7 mouse cellular contexts compared by ENCODE assay signal in genomic region chr10:93282526-93282964, GRCm38 (mm10). TPM values are rescaled to one million over a fixed set of nuclear protein-coding genes. Genes with fewer than 3 reads are reported as not detected.
DNase-seq lines count a peak whose midpoint lies in the region; ATAC-seq and TF ChIP-seq lines count a peak whose summit lies in the region.

No protein-coding gene starts in this region.

- peak overlapping the region; percentile 43; the same call in 1 of the 2 replicates for H3K27ac ChIP-seq in cerebellum, adult 2 months (ENCODE audit: insufficient read depth, low read length)
- peak overlapping the region; percentile 30 to 35; a peak in 3 of 4 replicates for H3K27ac ChIP-seq in heart, embryonic 14.5 days (replicated peaks in 1 of 2; ENCODE audit: control insufficient read depth in 1 of 2, insufficient read depth in 1 of 2, low read depth in 2 of 2, low read length in 2 of 2)

- ATAC-seq in heart, embryonic 14.5 days (ENCODE audit: insufficient number of reproducible peaks, insufficient read depth, low FRiP score, low read depth): no peak
- ATAC-seq in megakaryocyte, adult 5-6 weeks (ENCODE audit: poor library complexity, severe bottlenecking): no peak

- WGBS in cerebellum, adult 2 months: 24% methylated on average over 12 of the region's 12 CpGs
- WGBS in heart, embryonic 14.5 days: 56% methylated on average over 12 of the region's 12 CpGs

- no peaks in the 10 kb centered on the region for H3K27me3 ChIP-seq in cerebellum, adult 2 months (ENCODE audit: control insufficient read depth, insufficient read depth, low read length)
- H3K27me3 ChIP-seq in heart, embryonic 14.5 days (ENCODE audit: control insufficient read depth, insufficient read depth, low read length): no peaks in the 10 kb centered on the region

- H3K36me3 ChIP-seq in heart, embryonic 14.5 days (ENCODE audit: control insufficient read depth, insufficient read depth, low read length): peaks cover 43% of the 10 kb centered on the region

- H3K9ac ChIP-seq in heart, embryonic 14.5 days (ENCODE audit: low read length): no peak overlapping the region

- TF ChIP-seq POLR2A in cerebellum, adult 2 months (IDR thresholded peaks at IDR 0.05; ENCODE audit: borderline replicate concordance, insufficient read depth, low read length): no peak

- 0 out of 2 replicates have a peak, but pooled peaks cover 2% of the 10 kb centered on the region for H3K9me3 ChIP-seq in heart, embryonic 14.5 days (ENCODE audit: control insufficient read depth, low read length)

- no peak overlapping the region for H3K4me3 ChIP-seq in cerebellum, adult 2 months (replicated peaks; ENCODE audit: insufficient read depth, low read depth, low read length)
- no peak overlapping the region for H3K4me3 ChIP-seq in heart, embryonic 14.5 days (ENCODE audit: control insufficient read depth in 1 of 2, insufficient read depth in 1 of 2, low read depth in 1 of 2, low read length in 2 of 2)

- peaks cover 17% of the 10 kb centered on the region for H3K4me1 ChIP-seq in cerebellum, adult 2 months (ENCODE audit: control insufficient read depth, insufficient read depth, low read length)
- peaks cover 30 to 59% of the 10 kb centered on the region in 2 experiments for H3K4me1 ChIP-seq in heart, embryonic 14.5 days (ENCODE audit: control insufficient read depth in 2 of 2, insufficient read depth in 2 of 2, low read length in 2 of 2)

- TF ChIP-seq CTCF in cerebellum, adult 2 months (IDR thresholded peaks at IDR 0.05; ENCODE audit: borderline replicate concordance, insufficient read depth, low read depth, low read length): no peak

- DNase-seq in adrenal gland, postnatal 25 days: peak; percentile 58
- DNase-seq in cerebellum, adult 2 months: peak; percentile 72 to 77
- DNase-seq in kidney, postnatal 25 days: peak; percentile 85 to 88
- DNase-seq in layer of hippocampus, postnatal 14 days (ENCODE audit: low spot score in 2 of 2): no peak
- DNase-seq in thymus, postnatal 4 days: no peak

- no peak overlapping the region for H3K4me2 ChIP-seq in heart, embryonic 14.5 days (ENCODE audit: low read length)

RNA-seq across cellular contexts. Expression of gene Elk3, which starts 28.4 kb away (rescaled TPM):
- total RNA-seq in adrenal gland, postnatal 25 days (2021): 37.7 and 47.1 TPM in 2 replicates
- 5.7 and 5.9 TPM in 2 replicates for polyA plus RNA-seq in cerebellum, adult 2 months (2012; rRNA removed)
- polyA plus RNA-seq in heart, embryonic 14.5 days (2014; fragmentation: Nextera tagmentation; extraction: Ambion mirVana): 42.8 and 46.5 TPM in 2 replicates
- 27.1 and 29.4 TPM in 2 replicates for total RNA-seq in megakaryocyte, adult 5-6 weeks (2015)
- 19.8 and 22.6 TPM in 2 replicates for total RNA-seq in megakaryocyte, adult 5-6 weeks (2017)
- total RNA-seq in layer of hippocampus, postnatal 14 days (2021): 1 to 10 TPM; 8.9 to 9.8 TPM

Comparison
In these comparisons a context has a peak if more than half of its experiments do, and no peak if none do; other contexts are left out.
1. DNase-seq: peak in adrenal gland, postnatal 25 days (single experiment), cerebellum, adult 2 months (2 of 2) and kidney, postnatal 25 days (2 of 2); none in layer of hippocampus, postnatal 14 days (0 of 2) and thymus, postnatal 4 days (single experiment).